Mouse (Mus musculus) small intestine, adult 2 months (tissue): ENCODE measurements around the gene Pou2f3. TPM values are rescaled to one million over a fixed set of nuclear protein-coding genes. Genes with fewer than 3 reads are reported as not detected.

Experiments
- H3K27ac ChIP-seq: fragments of 200-500 bp; 2 replicates; pipeline ENCODE4 v1.5.1; 2012; ENCODE audit warnings: low read depth, low read length, control low read depth, inconsistent platforms; ENCODE audit not compliant: insufficient read depth
- H3K27me3 ChIP-seq: fragments of 200-500 bp; 2 replicates; pipeline ENCODE4 v1.6.1; 2012; ENCODE audit warnings: mild to moderate bottlenecking, moderate library complexity, low read length, inconsistent platforms; ENCODE audit not compliant: control insufficient read depth, insufficient read depth
- H3K36me3 ChIP-seq: fragments of 200-500 bp; 2 replicates; pipeline ENCODE4 v1.6.1; 2012; ENCODE audit warnings: mild to moderate bottlenecking, low read length, control low read depth, inconsistent platforms; ENCODE audit not compliant: control insufficient read depth, insufficient read depth
- H3K4me1 ChIP-seq: fragments of 200-500 bp; 2 replicates; pipeline ENCODE4 v1.6.1; 2012; ENCODE audit warnings: low read length, inconsistent platforms, mixed read lengths; ENCODE audit not compliant: control insufficient read depth, insufficient read depth, insufficient read length
- H3K4me3 ChIP-seq: fragments of 200-500 bp; 2 replicates; pipeline ENCODE4 v1.5.1; 2012; ENCODE audit warnings: low read depth, mild to moderate bottlenecking, control low read depth, inconsistent platforms, low read length, moderate library complexity
- CTCF ChIP-seq: fragments of 200-500 bp; IDR thresholded peaks from 2 replicates; pipeline ENCODE4 v1.5.1; 2012; ENCODE audit warnings: low read depth, mild to moderate bottlenecking, control low read depth, inconsistent platforms, low read length, moderate library complexity, mixed read lengths; ENCODE audit not compliant: insufficient replicate concordance, insufficient read length; ENCODE audit errors: extremely low read depth
- POLR2A ChIP-seq: fragments of 200-500 bp; IDR thresholded peaks from 2 replicates; pipeline ENCODE4 v1.6.1; 2012; ENCODE audit warnings: low read depth, mild to moderate bottlenecking, control low read depth, inconsistent platforms, low read length, moderate library complexity
- WGBS: fragments of 180-500 bp; shearing (Covaris S2); methylation state at CpG from one replicate; pipeline ENCODE4 v1.1.7; 2018; 5-methylcytosine and 5-hydroxymethylcytosine counted together
- polyA plus RNA-seq: library from polyadenylated mRNA; depleted of rRNA; stranded (reverse); fragments of >200 nt; gene quantifications from 2 replicates; pipeline ENCODE4 v1.2.3, GENCODE M21; 2012

Pou2f3 gene
- polyA plus RNA-seq, 1 experiment: 1.2 TPM

DNA sequence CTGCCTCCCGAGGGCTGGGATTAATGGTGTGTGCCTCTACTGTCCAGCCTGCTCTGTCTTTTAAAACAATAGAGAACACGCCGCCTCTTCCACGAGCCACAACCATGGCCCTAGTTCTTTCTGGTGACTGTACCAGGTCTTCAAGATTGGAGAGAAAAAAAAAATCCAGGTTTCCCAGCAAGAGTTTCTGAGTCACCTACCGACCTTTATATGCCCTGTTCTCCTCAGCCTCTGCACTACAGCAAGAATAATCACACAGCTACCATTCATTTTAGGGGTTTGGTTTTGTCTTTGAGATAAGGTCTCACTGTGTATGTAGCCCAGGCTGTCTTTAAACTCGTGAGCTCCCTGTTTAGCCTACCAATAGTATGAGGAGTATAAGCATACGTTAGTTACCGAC lies 31.8 kb upstream of the Pou2f3 start:
- 86% methylated on average over 8 of the region's 8 CpGs for WGBS
- Histone ChIP-seq H3K4me3 (no peak overlapping the region), H3K27me3 (no peaks in the 10 kb centered on the region), H3K4me1 (peaks cover 10% of the 10 kb centered on the region; the same call in 1 of the 2 replicates), H3K27ac (no peak overlapping the region), H3K36me3 (no peaks in the 10 kb centered on the region)
- no peak for TF ChIP-seq POLR2A
- TF ChIP-seq CTCF: no peak

DNA sequence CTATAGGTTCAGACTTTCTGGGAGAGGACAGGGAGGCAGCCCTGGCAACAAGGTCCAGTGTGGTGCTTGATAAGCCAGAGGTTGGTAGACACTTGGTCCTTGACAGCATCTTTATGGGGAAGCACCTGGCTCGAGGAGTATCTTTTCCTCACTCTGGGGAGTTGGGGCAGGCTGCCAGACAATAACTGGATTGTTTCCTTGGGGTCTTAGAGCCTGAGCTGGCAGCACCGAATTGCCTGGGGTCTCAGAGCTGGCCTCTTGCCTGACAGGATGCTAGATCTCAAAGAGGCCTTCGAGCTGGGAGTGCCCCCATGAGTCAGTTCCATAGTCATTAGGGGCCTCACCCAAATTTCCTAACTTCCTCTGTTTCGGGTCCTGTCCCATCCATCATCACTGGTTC lies 31.1 kb upstream of the Pou2f3 start:
- TF ChIP-seq CTCF (no peak), POLR2A (no peak)
- WGBS: 53% methylated on average over 4 of the region's 4 CpGs
- peaks cover 10% of the 10 kb centered on the region; the same call in 1 of the 2 replicates for H3K4me1 ChIP-seq

DNA sequence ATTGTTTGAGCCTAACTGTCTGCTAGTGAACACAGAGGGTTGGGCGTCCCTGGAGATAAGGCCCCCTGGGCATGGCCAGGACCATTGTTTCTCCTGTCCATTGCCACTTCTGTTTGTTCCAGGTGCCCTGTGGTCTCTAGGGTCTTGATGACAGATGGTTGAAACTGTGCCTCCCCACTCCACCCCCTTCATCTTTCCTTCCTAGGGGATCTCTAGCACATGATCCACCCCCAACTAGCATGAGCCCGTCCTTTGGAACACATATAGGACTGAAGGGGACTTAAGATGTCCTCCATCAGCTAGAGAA lies 30.4 kb upstream of the Pou2f3 start:
- H3K36me3 ChIP-seq: no peaks in the 10 kb centered on the region
- 81% methylated on average over 2 of the region's 2 CpGs for WGBS
- H3K27ac ChIP-seq: no peak overlapping the region

More for the DNA sequence above, 31.1 kb upstream of the Pou2f3 start:
- H3K4me3 ChIP-seq: no peak overlapping the region
- H3K27me3 ChIP-seq: no peaks in the 10 kb centered on the region
- no peak overlapping the region for H3K27ac ChIP-seq
- H3K36me3 ChIP-seq: no peaks in the 10 kb centered on the region

DNA sequence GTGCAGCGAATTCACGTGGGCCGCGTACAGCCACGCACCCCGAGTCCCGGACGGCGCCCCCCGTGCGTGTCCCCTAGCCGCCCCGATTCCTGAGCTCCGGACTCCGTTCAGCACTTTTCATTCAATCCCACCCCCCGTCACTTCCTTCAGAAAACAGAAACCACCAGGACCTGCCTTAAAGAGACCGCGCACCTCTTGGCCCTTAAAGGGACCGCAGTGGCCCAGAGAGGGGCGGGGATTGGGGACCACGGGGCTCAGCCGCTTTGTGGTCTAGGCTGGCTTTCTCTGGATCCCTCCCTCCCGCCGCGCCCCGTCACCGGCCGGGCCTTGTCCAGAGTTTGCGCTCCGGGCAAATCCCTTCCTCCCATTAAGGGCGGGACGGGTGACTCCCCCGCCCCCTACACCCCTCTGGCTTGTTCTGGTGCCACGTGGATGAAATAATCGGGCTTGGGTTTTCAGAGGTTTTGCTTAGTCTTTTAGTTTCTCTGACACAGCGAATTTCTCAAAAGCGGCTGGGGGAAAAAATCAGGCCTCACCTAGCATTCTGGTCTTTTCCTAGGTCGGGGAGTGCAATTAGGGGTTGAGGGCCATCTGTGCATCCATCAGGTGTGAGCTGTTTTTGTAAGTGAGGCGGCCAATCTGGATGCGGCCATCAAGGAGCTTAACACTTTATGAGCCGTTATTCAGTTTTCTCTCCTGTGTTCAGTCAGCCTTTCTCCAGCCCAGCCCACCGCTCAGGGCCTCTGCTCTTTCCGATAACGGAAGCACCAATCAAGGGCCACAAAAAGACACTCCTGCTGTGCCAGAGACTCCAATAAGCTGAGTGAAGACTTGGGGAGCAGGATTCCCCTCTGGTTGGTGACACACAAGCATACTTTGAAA lies 29.8 kb upstream of the Pou2f3 start, which contains the start of gene Oaf:
Gene Oaf, minus strand, starts transcription at position 200 of the 882 bp plus-strand sequence.
- Histone ChIP-seq H3K27ac (peak within 1 kb of the TSS; percentile 62), H3K36me3 (no peaks in the 10 kb centered on the region; the same call in 1 of the 2 replicates), H3K27me3 (no peaks in the 10 kb centered on the region), H3K4me3 (peak within 1 kb of the TSS; percentile 82), H3K4me1 (peaks cover 10% of the 10 kb centered on the region; the same call in 1 of the 2 replicates)
- 6% methylated on average over 44 of the region's 44 CpGs for WGBS
- TF ChIP-seq CTCF (no peak), POLR2A (peak; percentile 56; the same call in 1 of the 2 replicates)

More for the DNA sequence above, 30.4 kb upstream of the Pou2f3 start:
- H3K4me3 ChIP-seq: no peak overlapping the region
- no peaks in the 10 kb centered on the region for H3K27me3 ChIP-seq
- peaks cover 10% of the 10 kb centered on the region; the same call in 1 of the 2 replicates for H3K4me1 ChIP-seq
- TF ChIP-seq POLR2A (no peak), CTCF (no peak)

DNA sequence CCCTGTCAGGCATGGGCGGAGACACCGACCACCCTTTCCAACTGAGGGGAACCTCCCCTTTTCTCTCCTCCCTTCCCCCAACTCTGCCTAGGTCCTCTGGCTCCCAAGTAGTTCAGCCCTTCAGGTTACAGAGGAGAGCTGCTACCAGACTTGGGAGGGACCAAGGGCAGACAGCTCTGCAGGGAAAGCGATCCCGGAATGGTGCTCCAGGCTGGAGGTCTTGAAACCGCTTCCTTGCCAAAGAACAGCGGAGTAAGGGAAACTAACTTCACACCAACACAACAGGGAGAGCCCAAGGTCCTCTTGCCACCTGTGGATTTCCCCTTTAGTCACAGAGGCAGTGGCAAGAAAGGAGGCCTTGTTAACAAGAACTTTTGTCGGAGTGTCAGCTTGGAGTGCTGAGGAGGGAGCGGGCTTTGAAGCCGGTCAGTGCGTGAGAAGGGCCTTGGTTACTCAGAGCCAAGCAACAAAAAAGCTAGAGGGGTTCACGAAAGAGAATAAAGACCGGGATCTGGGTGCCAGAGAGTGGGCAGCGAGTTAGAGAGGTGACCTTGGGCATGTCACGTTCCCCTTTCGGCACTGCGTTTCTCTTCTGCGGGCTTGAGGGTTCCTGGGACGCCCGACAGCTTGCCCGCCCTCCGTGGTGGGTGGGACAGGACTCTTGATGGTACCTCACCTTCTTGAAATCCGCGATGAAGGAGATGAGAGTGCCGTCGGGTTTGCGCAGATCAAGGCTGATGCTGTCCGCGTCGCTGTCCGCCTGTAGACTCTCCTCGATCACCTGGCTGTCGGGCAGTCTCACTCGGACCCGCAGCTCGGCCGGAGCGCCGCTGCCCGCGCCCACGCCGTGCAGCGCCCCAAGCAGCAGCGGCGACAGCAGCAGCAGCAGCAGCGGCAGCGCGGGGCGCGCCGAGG lies 28.7 kb upstream of the Pou2f3 start:
- peak overlapping the region; percentile 62 for H3K27ac ChIP-seq
- H3K27me3 ChIP-seq: no peaks in the 10 kb centered on the region
- peak overlapping the region; percentile 82 for H3K4me3 ChIP-seq
- H3K36me3 ChIP-seq: no peaks in the 10 kb centered on the region; the same call in 1 of the 2 replicates
- 3% methylated on average over 51 of the region's 51 CpGs for WGBS
- H3K4me1 ChIP-seq: peaks cover 10% of the 10 kb centered on the region; the same call in 1 of the 2 replicates
- TF ChIP-seq POLR2A (0 out of 2 replicates have a peak, but pooled peaks have one; percentile 7), CTCF (no peak)

DNA sequence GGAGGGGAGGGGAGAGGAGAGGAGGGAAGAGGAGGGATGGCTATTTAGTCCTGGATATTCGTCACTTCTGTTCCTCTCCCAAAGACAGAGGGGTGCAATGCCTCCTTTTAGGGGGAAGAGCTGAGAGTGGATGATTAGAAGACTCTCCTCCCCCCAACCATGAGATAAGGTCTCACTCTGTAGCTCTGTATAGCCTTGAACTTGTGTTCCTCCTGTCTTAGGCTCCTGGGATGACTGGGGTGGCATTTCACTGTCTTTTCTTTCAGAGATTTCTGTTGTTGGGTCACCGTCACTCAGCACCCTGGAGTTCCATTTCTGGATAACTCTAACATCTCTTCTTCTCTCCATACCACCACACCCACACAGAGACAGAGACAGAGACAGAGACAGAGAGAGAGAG lies 28.0 kb upstream of the Pou2f3 start:
- Histone ChIP-seq H3K4me1 (peaks cover 11% of the 10 kb centered on the region; the same call in 1 of the 2 replicates), H3K27ac (peak overlapping the region; percentile 62), H3K4me3 (peak overlapping the region; percentile 82), H3K27me3 (no peaks in the 10 kb centered on the region), H3K36me3 (no peaks in the 10 kb centered on the region; the same call in 1 of the 2 replicates)
- TF ChIP-seq CTCF (no peak), POLR2A (no peak)
- 61% methylated on average over 2 of the region's 2 CpGs for WGBS
